Mouse (Mus musculus) liver, adult (tissue): Measurements from ENCODE around the gene Lrp5.

Experiments used
- GATA4 ChIP-seq: IDR thresholded peaks from 2 replicates; pipeline ENCODE4 v1.6.1; 2014; ENCODE audit warnings: mild to moderate bottlenecking, low read length; ENCODE audit not compliant: insufficient replicate concordance

The Lrp5 gene

GRCm38 (mm10) chr19:3645813-3646212 lies 40.6 kb downstream of the Lrp5 start:
- TF ChIP-seq GATA4 = peak; percentile 93; the same call in 1 of the 2 replicates

GRCm38 (mm10) chr19:3645318-3645717 lies 41.0 kb downstream of the Lrp5 start:
- peak; percentile 60; the same call in 1 of the 2 replicates for TF ChIP-seq GATA4

GRCm38 (mm10) chr19:3639561-3639960 lies 46.8 kb downstream of the Lrp5 start:
- no peak for TF ChIP-seq GATA4

GRCm38 (mm10) chr19:3638698-3639097 lies 47.7 kb downstream of the Lrp5 start:
- peak; percentile 19; the same call in 1 of the 2 replicates for TF ChIP-seq GATA4

- no peak for TF ChIP-seq GATA4
These were observed 54.3 kb downstream of the Lrp5 start for GRCm38 (mm10) chr19:3632018-3632417.

- no peak for TF ChIP-seq GATA4
These were observed 54.9 kb downstream of the Lrp5 start for GRCm38 (mm10) chr19:3631431-3631830.

GRCm38 (mm10) chr19:3630486-3630885 lies 55.9 kb downstream of the Lrp5 start:
- TF ChIP-seq GATA4 = no peak

GRCm38 (mm10) chr19:3630027-3630426 lies 56.3 kb downstream of the Lrp5 start:
- TF ChIP-seq GATA4 = no peak

GRCm38 (mm10) chr19:3628223-3628622 lies 58.1 kb downstream of the Lrp5 start:
- no peak for TF ChIP-seq GATA4

- TF ChIP-seq GATA4 = no peak
These were observed 61.3 kb downstream of the Lrp5 start for GRCm38 (mm10) chr19:3625111-3625510.

- no peak for TF ChIP-seq GATA4
These were observed 62.5 kb downstream of the Lrp5 start for GRCm38 (mm10) chr19:3623824-3624223.

GRCm38 (mm10) chr19:3623294-3623693 lies 63.1 kb downstream of the Lrp5 start:
- no peak for TF ChIP-seq GATA4

- TF ChIP-seq GATA4 = no peak
These were observed 65.5 kb downstream of the Lrp5 start for GRCm38 (mm10) chr19:3620871-3621270.

- TF ChIP-seq GATA4 = no peak
These were observed 67.0 kb downstream of the Lrp5 start for GRCm38 (mm10) chr19:3619359-3619758.

- no peak for TF ChIP-seq GATA4
These were observed 72.4 kb downstream of the Lrp5 start for GRCm38 (mm10) chr19:3613991-3614390.

- no peak for TF ChIP-seq GATA4
These were observed 73.7 kb downstream of the Lrp5 start for GRCm38 (mm10) chr19:3612534-3613273.

- no peak for TF ChIP-seq GATA4
These were observed 74.6 kb downstream of the Lrp5 start for GRCm38 (mm10) chr19:3611730-3612129.
